ENCODE assay signal across 14 mouse cellular contexts in the genomic region with DNA sequence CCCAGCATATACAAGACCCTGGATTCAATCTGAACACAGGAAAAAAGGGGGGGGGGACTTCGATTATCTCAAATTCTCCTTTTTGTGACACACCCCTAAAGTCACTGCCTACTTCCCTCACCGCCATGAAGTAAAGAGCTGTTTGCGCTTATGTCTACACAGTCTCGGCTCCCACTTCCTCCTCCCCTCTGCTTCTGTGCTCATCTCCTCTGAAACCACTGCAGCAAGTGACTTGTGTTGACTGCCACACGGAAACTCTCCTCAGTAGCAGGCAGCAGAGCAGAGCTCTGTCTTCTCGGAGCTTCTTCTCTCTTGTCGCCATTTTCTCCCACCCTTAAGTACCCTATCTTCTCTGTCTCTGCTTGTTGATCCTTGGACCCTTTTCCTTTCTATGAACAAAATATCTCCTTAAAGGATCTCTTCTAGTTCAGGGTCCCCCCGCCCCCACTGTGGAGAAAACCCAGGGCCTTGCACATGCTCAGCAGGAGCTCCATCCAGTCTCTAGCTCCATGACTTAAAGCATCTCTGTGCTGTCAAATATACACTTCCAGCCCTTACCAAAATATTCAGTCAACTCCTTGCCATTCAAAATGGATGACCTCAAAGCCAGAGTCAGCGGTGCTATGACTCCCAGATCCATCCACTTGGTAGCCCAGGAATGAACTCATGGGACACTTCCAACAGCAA. TPM values are rescaled to one million over a fixed set of nuclear protein-coding genes. Genes with fewer than 3 reads are reported as not detected.
A peak's percentile ranks its signal among the peaks of the same experiment; 100 is the strongest.
DNase-seq lines count a peak whose midpoint lies in the region; ATAC-seq and TF ChIP-seq lines count a peak whose summit lies in the region.
"Had no signal": no experiment of that assay in that cellular context is flagged by ENCODE, and none has a peak within 500 bp of the region (broad histone marks: within the 10 kb centered on the region; RNA-seq: fewer than 3 reads in every experiment).

No protein-coding gene starts in this region.

- TF ChIP-seq EP300 in heart, adult 2 months (IDR thresholded peaks at IDR 0.05; ENCODE audit: insufficient read depth, low read depth, low read length): no peak

- no peak overlapping the region for H3K9ac ChIP-seq in heart, adult 2 months (ENCODE audit: low read depth, low read length)
- H3K9ac ChIP-seq in liver, embryonic 15.5 days: no peak overlapping the region
- H3K9ac ChIP-seq in hindbrain, embryonic 14.5 days: no peak overlapping the region
- H3K9ac ChIP-seq: forebrain, embryonic 12.5 days; hindbrain, embryonic 12.5 days; neural tube, embryonic 12.5 days had no signal

- H3K9me3 ChIP-seq in liver, embryonic 15.5 days (replicated peaks): no peaks in the 10 kb centered on the region
- no peaks in the 10 kb centered on the region for H3K9me3 ChIP-seq in hindbrain, embryonic 14.5 days (ENCODE audit: control insufficient read depth, low read length)

- no peaks in the 10 kb centered on the region for H3K27me3 ChIP-seq in heart, adult 2 months (ENCODE audit: control insufficient read depth, insufficient read depth, low read length)
- H3K27me3 ChIP-seq in liver, embryonic 15.5 days: peaks cover 4% of the 10 kb centered on the region; the same call in 1 of the 2 replicates
- H3K27me3 ChIP-seq in hindbrain, embryonic 14.5 days (ENCODE audit: control insufficient read depth, insufficient read depth, low read length): no peaks in the 10 kb centered on the region
- H3K27me3 ChIP-seq: forebrain, embryonic 12.5 days; hindbrain, embryonic 12.5 days; neural tube, embryonic 12.5 days had no signal

- H3K4me2 ChIP-seq in liver, embryonic 15.5 days: 0 out of 2 replicates have a peak overlapping the region, but pooled peaks have one; percentile 2
- no peak overlapping the region for H3K4me2 ChIP-seq in hindbrain, embryonic 14.5 days (replicated peaks)
- H3K4me2 ChIP-seq: forebrain, embryonic 12.5 days; hindbrain, embryonic 12.5 days; neural tube, embryonic 12.5 days had no signal

- no peak for ATAC-seq in liver, embryonic 15.5 days (ENCODE audit: insufficient read depth)
- ATAC-seq in hindbrain, embryonic 14.5 days (ENCODE audit: low FRiP score): no peak

- H3K4me1 ChIP-seq in heart, adult 2 months (ENCODE audit: control insufficient read depth, insufficient read depth, low read length): no peaks in the 10 kb centered on the region
- peaks cover 13% of the 10 kb centered on the region; the same call in 1 of the 2 replicates for H3K4me1 ChIP-seq in liver, embryonic 15.5 days (replicated peaks)
- no peaks in the 10 kb centered on the region for H3K4me1 ChIP-seq in hindbrain, embryonic 14.5 days (replicated peaks; ENCODE audit: control insufficient read depth, insufficient read depth, low read length)
- H3K4me1 ChIP-seq: embryonic facial prominence, embryonic 10.5 days; forebrain, embryonic 12.5 days; hindbrain, embryonic 12.5 days; neural tube, embryonic 12.5 days had no signal

- no peak for TF ChIP-seq POLR2A in heart, adult 2 months (IDR thresholded peaks at IDR 0.05; ENCODE audit: insufficient read depth, low read depth, low read length)

- no peaks in the 10 kb centered on the region for H3K79me2 ChIP-seq in heart, adult 2 months (replicated peaks; ENCODE audit: control insufficient read depth, insufficient read depth, low read length)

- H3K36me3 ChIP-seq in heart, adult 2 months (ENCODE audit: control insufficient read depth, insufficient read depth, low read length): no peaks in the 10 kb centered on the region
- peaks cover 30% of the 10 kb centered on the region for H3K36me3 ChIP-seq in liver, embryonic 15.5 days (replicated peaks)
- no peaks in the 10 kb centered on the region for H3K36me3 ChIP-seq in hindbrain, embryonic 14.5 days (replicated peaks; ENCODE audit: control insufficient read depth, insufficient read depth)
- H3K36me3 ChIP-seq: embryonic facial prominence, embryonic 10.5 days; forebrain, embryonic 12.5 days; hindbrain, embryonic 12.5 days; neural tube, embryonic 12.5 days had no signal

- H3K27ac ChIP-seq in heart, adult 2 months: no peak overlapping the region
- H3K27ac ChIP-seq in liver, embryonic 15.5 days (replicated peaks): peak overlapping the region; percentile 51
- H3K27ac ChIP-seq in left cerebral cortex, adult 2 months: no peak overlapping the region
- H3K27ac ChIP-seq in hindbrain, embryonic 14.5 days: no peak overlapping the region
- H3K27ac ChIP-seq: embryonic facial prominence, embryonic 10.5 days; forebrain, embryonic 12.5 days; hindbrain, embryonic 12.5 days; kidney, postnatal 0 days; neural tube, embryonic 12.5 days had no signal

- intact Hi-C loops in heart, adult 2 months (cut with DNase I): no loop called here
- intact Hi-C loops in heart, postnatal 14 days (cut with DNase I): no loop called here
- intact Hi-C loops in left cerebral cortex, adult 2 months (cut with DNase I): no loop called here

- DNase-seq in heart, adult 2 months: peak; percentile 16 to 36
- DNase-seq in heart, postnatal 14 days: no peak
- peak; percentile 56 for DNase-seq in MEL-GATA-1-ER (ENCODE audit: extremely low read depth, low read depth)
- peak; percentile 82 for DNase-seq in spleen, postnatal 36 days (ENCODE audit: low spot score in 2 of 2)
- DNase-seq in cerebellum, adult 11 months: no peak
- DNase-seq in left cerebral cortex, adult 2 months (ENCODE audit: extremely low spot score in 1 of 2, low spot score in 2 of 2): no peak
- no peak for DNase-seq in hindbrain, embryonic 14.5 days (ENCODE audit: low spot score)

- no peak for TF ChIP-seq CTCF in heart, adult 2 months (IDR thresholded peaks at IDR 0.05)
- TF ChIP-seq CTCF in left cerebral cortex, adult 2 months (IDR thresholded peaks at IDR 0.05): no peak

- H3K4me3 ChIP-seq in heart, adult 2 months: no peak overlapping the region
- no peak overlapping the region for H3K4me3 ChIP-seq in liver, embryonic 15.5 days (replicated peaks)
- H3K4me3 ChIP-seq in left cerebral cortex, adult 2 months: no peak overlapping the region
- no peak overlapping the region for H3K4me3 ChIP-seq in hindbrain, embryonic 14.5 days (replicated peaks; ENCODE audit: low read length)
- H3K4me3 ChIP-seq: embryonic facial prominence, embryonic 10.5 days; forebrain, embryonic 12.5 days; hindbrain, embryonic 12.5 days; neural tube, embryonic 12.5 days had no signal

- 73% methylated on average over 9 of the region's 9 CpGs for WGBS in heart, adult 2 months
- 30% methylated on average over 9 of the region's 9 CpGs for WGBS in liver, embryonic 15.5 days (ENCODE audit: insufficient replicate concordance)
- WGBS in hindbrain, embryonic 14.5 days: 91% methylated on average over 9 of the region's 9 CpGs

RNA-seq across cellular contexts. Expression of a gene that starts 6.7 kb away (rescaled TPM):
- 10 to 100 TPM; 17.4 to 28.5 TPM for total RNA-seq in heart, adult 2 months (2021)
- 84.5 and 96.1 TPM in 2 replicates for polyA plus RNA-seq in heart, adult 2 months (2012; rRNA removed)
- 10 to 100 TPM; 24.8 to 31.9 TPM for total RNA-seq in heart, postnatal 14 days (2021)
- polyA plus RNA-seq in liver, embryonic 15.5 days (2015; fragmentation: Nextera tagmentation; extraction: Ambion mirVana): 265 and 279 TPM in 2 replicates
- 10 to 100 TPM in 1 of 2 experiments, 1 to 10 TPM in 1; 9.7 to 10.5 TPM for total RNA-seq in left cerebral cortex, adult 2 months (2021)
- polyA plus RNA-seq in hindbrain, embryonic 14.5 days (2014; fragmentation: Nextera tagmentation; extraction: Ambion mirVana): 49.9 and 66.1 TPM in 2 replicates

RNA-seq across cellular contexts. Expression of a gene that starts 10.2 kb away (rescaled TPM):
- total RNA-seq in heart, adult 2 months (2021): not detected
- 0.18 and 0.61 TPM in 2 replicates for polyA plus RNA-seq in heart, adult 2 months (2012; rRNA removed)
- not detected for total RNA-seq in heart, postnatal 14 days (2021)
- 631 and 714 TPM in 2 replicates for polyA plus RNA-seq in liver, embryonic 15.5 days (2015; fragmentation: Nextera tagmentation; extraction: Ambion mirVana)
- total RNA-seq in left cerebral cortex, adult 2 months (2021): under 1 TPM in 1 of 2 experiments, not detected in 1; 0.28 TPM
- polyA plus RNA-seq in hindbrain, embryonic 14.5 days (2014; fragmentation: Nextera tagmentation; extraction: Ambion mirVana): not detected in 2 replicates
- total RNA-seq: heart, adult 8-10 months had no signal
- polyA plus RNA-seq: embryonic facial prominence, embryonic 10.5 days; forebrain, embryonic 12.5 days; hindbrain, embryonic 12.5 days had no signal

RNA-seq across cellular contexts. Expression of a gene that starts 25.4 kb away (rescaled TPM):
- total RNA-seq in heart, adult 2 months (2021): 1 to 10 TPM; 7.0 to 8.3 TPM
- 6.6 and 9.6 TPM in 2 replicates for polyA plus RNA-seq in heart, adult 2 months (2012; rRNA removed)
- total RNA-seq in heart, postnatal 14 days (2021): 10 to 100 TPM in 1 of 2 experiments, 1 to 10 TPM in 1; 9.2 to 10.3 TPM
- 21.0 and 26.2 TPM in 2 replicates for polyA plus RNA-seq in liver, embryonic 15.5 days (2015; fragmentation: Nextera tagmentation; extraction: Ambion mirVana)
- total RNA-seq in left cerebral cortex, adult 2 months (2021): 10 to 100 TPM; 19.5 to 20.7 TPM
- polyA plus RNA-seq in hindbrain, embryonic 14.5 days (2014; fragmentation: Nextera tagmentation; extraction: Ambion mirVana): 6.5 and 7.9 TPM in 2 replicates

RNA-seq across cellular contexts. Expression of a gene that starts 32.4 kb away (rescaled TPM):
- 1 to 10 TPM; 3.7 to 4.6 TPM for total RNA-seq in heart, adult 2 months (2021)
- 10.3 and 14.3 TPM in 2 replicates for polyA plus RNA-seq in heart, adult 2 months (2012; rRNA removed)
- total RNA-seq in heart, postnatal 14 days (2021): 10 to 100 TPM; 11.8 to 11.9 TPM
- polyA plus RNA-seq in liver, embryonic 15.5 days (2015; fragmentation: Nextera tagmentation; extraction: Ambion mirVana): 18.8 and 19.9 TPM in 2 replicates
- under 1 TPM; 0.51 to 0.66 TPM for total RNA-seq in left cerebral cortex, adult 2 months (2021)
- polyA plus RNA-seq in hindbrain, embryonic 14.5 days (2014; fragmentation: Nextera tagmentation; extraction: Ambion mirVana): 1.6 and 4.5 TPM in 2 replicates

RNA-seq across cellular contexts. Expression of a gene that starts 57.5 kb away (rescaled TPM):
- total RNA-seq in heart, adult 2 months (2021): 10 to 100 TPM; 84.4 to 93.2 TPM
- polyA plus RNA-seq in heart, adult 2 months (2012; rRNA removed): 49.0 and 86.5 TPM in 2 replicates
- total RNA-seq in heart, postnatal 14 days (2021): 10 to 100 TPM; 84.8 to 93.3 TPM
- polyA plus RNA-seq in liver, embryonic 15.5 days (2015; fragmentation: Nextera tagmentation; extraction: Ambion mirVana): 25.8 and 28.0 TPM in 2 replicates
- 100 to 1,000 TPM; 133 to 138 TPM for total RNA-seq in left cerebral cortex, adult 2 months (2021)
- 74.5 and 83.2 TPM in 2 replicates for polyA plus RNA-seq in hindbrain, embryonic 14.5 days (2014; fragmentation: Nextera tagmentation; extraction: Ambion mirVana)

Comparison
In these comparisons a context has a peak if more than half of its experiments do, and no peak if none do; other contexts are left out.
1. DNase-seq: peak in heart, adult 2 months (2 of 2), MEL-GATA-1-ER (single experiment) and spleen, postnatal 36 days (2 of 2); none in heart, postnatal 14 days (0 of 2), cerebellum, adult 11 months (single experiment), left cerebral cortex, adult 2 months (0 of 2) and hindbrain, embryonic 14.5 days (single experiment).